Mouse (Mus musculus): ENCODE measurements around the gene Fmnl3. TPM values are rescaled to one million over a fixed set of nuclear protein-coding genes. Genes with fewer than 3 reads are reported as not detected.

The Fmnl3 gene
- 14.3 and 15.3 TPM in 2 replicates for polyA plus RNA-seq (2012; rRNA removed)

GRCm38 (mm10) chr15:99370259-99370691 lies at the start of gene Fmnl3:
TSS of gene Fmnl3 (minus strand) at chr15:99370482.
- TF ChIP-seq CTCF (IDR thresholded peaks at IDR 0.05; ENCODE audit: control insufficient read depth, insufficient read depth, insufficient replicate concordance, low read depth, low read length) = peak; percentile 61
- TF ChIP-seq POLR2A (IDR thresholded peaks at IDR 0.05; ENCODE audit: control insufficient read depth, low read depth, low read length) = peak; percentile 75; the same call in 1 of the 2 replicates
- peak within 1 kb of the TSS; percentile 85 for H3K4me3 ChIP-seq (ENCODE audit: control insufficient read depth, low read depth, low read length)
- no peaks in the 10 kb centered on the region for H3K36me3 ChIP-seq (ENCODE audit: control insufficient read depth, insufficient read depth, low read length)
- peak within 1 kb of the TSS; percentile 62 for H3K27ac ChIP-seq (ENCODE audit: control insufficient read depth, insufficient read depth, low read depth, low read length)
- peaks cover 11% of the 10 kb centered on the region for H3K4me1 ChIP-seq (ENCODE audit: control insufficient read depth, insufficient read depth, low read length)
- H3K27me3 ChIP-seq (ENCODE audit: control insufficient read depth, insufficient read depth, low read length) = no peaks in the 10 kb centered on the region

DNA sequence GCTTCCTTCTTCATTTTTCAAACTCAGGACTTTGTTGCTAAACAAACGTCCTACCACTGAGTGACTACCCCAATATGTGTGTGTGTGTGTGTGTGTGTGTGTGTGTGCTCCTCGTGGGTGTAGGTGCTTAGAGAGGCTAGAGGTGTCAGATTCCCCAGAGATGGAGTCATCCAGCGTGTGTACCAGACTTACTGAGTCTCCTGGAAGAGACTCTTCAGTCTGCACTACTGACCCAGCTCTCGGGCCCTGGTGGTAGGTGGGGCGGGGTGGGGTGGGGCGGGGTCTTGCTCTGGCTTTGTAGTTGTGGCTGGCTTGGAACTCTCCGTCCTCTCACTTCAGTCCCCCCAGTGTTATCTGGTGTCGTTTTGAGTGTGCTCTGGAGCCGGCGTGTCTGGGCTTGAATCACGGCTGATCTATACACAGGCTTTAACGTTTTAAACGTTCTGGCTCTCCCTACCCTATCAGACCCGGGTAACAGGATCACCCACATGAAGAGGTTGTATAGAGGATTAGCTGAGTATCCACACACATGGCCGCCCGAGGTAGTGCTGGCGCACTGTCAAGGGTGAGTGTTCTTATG lies 47.5 kb upstream of the Fmnl3 start:
- TF ChIP-seq CTCF (IDR thresholded peaks at IDR 0.05; ENCODE audit: control insufficient read depth, insufficient read depth, insufficient replicate concordance, low read depth, low read length) (no peak), POLR2A (IDR thresholded peaks at IDR 0.05; ENCODE audit: control insufficient read depth, low read depth, low read length) (no peak)
- Histone ChIP-seq H3K27ac (ENCODE audit: control insufficient read depth, insufficient read depth, low read depth, low read length) (no peak overlapping the region), H3K4me3 (ENCODE audit: control insufficient read depth, low read depth, low read length) (no peak overlapping the region; the same call in 1 of the 2 replicates), H3K27me3 (ENCODE audit: control insufficient read depth, insufficient read depth, low read length) (no peaks in the 10 kb centered on the region), H3K36me3 (ENCODE audit: control insufficient read depth, insufficient read depth, low read length) (no peaks in the 10 kb centered on the region), H3K4me1 (ENCODE audit: control insufficient read depth, insufficient read depth, low read length) (peaks cover 19% of the 10 kb centered on the region)

GRCm38 (mm10) chr15:99416957-99417356 lies 46.7 kb upstream of the Fmnl3 start:
- Histone ChIP-seq H3K27me3 (ENCODE audit: control insufficient read depth, insufficient read depth, low read length) (no peaks in the 10 kb centered on the region), H3K27ac (ENCODE audit: control insufficient read depth, insufficient read depth, low read depth, low read length) (no peak overlapping the region), H3K36me3 (ENCODE audit: control insufficient read depth, insufficient read depth, low read length) (no peaks in the 10 kb centered on the region), H3K4me1 (ENCODE audit: control insufficient read depth, insufficient read depth, low read length) (peaks cover 20% of the 10 kb centered on the region), H3K4me3 (ENCODE audit: control insufficient read depth, low read depth, low read length) (no peak overlapping the region)
- TF ChIP-seq POLR2A (IDR thresholded peaks at IDR 0.05; ENCODE audit: control insufficient read depth, low read depth, low read length) = no peak
- no peak for TF ChIP-seq CTCF (IDR thresholded peaks at IDR 0.05; ENCODE audit: control insufficient read depth, insufficient read depth, insufficient replicate concordance, low read depth, low read length)

- TF ChIP-seq CTCF (IDR thresholded peaks at IDR 0.05; ENCODE audit: control insufficient read depth, insufficient read depth, insufficient replicate concordance, low read depth, low read length) = peak; percentile 99
- TF ChIP-seq POLR2A (IDR thresholded peaks at IDR 0.05; ENCODE audit: control insufficient read depth, low read depth, low read length) = no peak
- H3K27ac ChIP-seq (ENCODE audit: control insufficient read depth, insufficient read depth, low read depth, low read length) = no peak overlapping the region
Observed at GRCm38 (mm10) chr15:99416348-99416882, 46.1 kb upstream of the Fmnl3 start.

GRCm38 (mm10) chr15:99415793-99416192 lies 45.5 kb upstream of the Fmnl3 start:
- Histone ChIP-seq H3K4me3 (ENCODE audit: control insufficient read depth, low read depth, low read length) (no peak overlapping the region), H3K27me3 (ENCODE audit: control insufficient read depth, insufficient read depth, low read length) (no peaks in the 10 kb centered on the region), H3K27ac (ENCODE audit: control insufficient read depth, insufficient read depth, low read depth, low read length) (no peak overlapping the region), H3K4me1 (ENCODE audit: control insufficient read depth, insufficient read depth, low read length) (peaks cover 18% of the 10 kb centered on the region), H3K36me3 (ENCODE audit: control insufficient read depth, insufficient read depth, low read length) (no peaks in the 10 kb centered on the region)
- TF ChIP-seq CTCF (IDR thresholded peaks at IDR 0.05; ENCODE audit: control insufficient read depth, insufficient read depth, insufficient replicate concordance, low read depth, low read length) (peak; percentile 9; the same call in 1 of the 2 replicates), POLR2A (IDR thresholded peaks at IDR 0.05; ENCODE audit: control insufficient read depth, low read depth, low read length) (no peak)

More at GRCm38 (mm10) chr15:99416348-99416882, 46.1 kb upstream of the Fmnl3 start:
- no peaks in the 10 kb centered on the region for H3K27me3 ChIP-seq (ENCODE audit: control insufficient read depth, insufficient read depth, low read length)
- H3K4me3 ChIP-seq (ENCODE audit: control insufficient read depth, low read depth, low read length) = peak overlapping the region; percentile 36
- H3K36me3 ChIP-seq (ENCODE audit: control insufficient read depth, insufficient read depth, low read length) = no peaks in the 10 kb centered on the region
- H3K4me1 ChIP-seq (ENCODE audit: control insufficient read depth, insufficient read depth, low read length) = peaks cover 21% of the 10 kb centered on the region

DNA sequence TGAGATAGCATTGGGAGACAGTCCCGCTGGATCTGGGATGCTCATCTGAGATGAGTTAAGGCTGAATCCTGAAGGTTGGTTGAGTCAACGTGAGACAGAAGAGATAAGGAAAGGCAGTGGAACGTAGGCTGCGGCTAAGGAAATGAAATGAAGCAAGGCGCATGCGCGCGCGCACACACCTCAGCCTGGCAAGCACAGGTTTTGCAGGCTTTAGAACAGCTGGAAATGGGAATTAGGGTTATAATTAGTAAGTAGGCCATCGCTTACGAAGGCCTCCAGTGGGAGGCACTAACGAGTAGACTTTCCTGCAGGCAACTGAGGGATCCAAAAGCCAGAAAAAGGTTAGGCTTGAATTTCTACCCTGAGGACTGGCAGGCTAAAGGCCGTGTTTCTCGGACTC lies 41.5 kb upstream of the Fmnl3 start:
- no peaks in the 10 kb centered on the region for H3K27me3 ChIP-seq (ENCODE audit: control insufficient read depth, insufficient read depth, low read length)

DNA sequence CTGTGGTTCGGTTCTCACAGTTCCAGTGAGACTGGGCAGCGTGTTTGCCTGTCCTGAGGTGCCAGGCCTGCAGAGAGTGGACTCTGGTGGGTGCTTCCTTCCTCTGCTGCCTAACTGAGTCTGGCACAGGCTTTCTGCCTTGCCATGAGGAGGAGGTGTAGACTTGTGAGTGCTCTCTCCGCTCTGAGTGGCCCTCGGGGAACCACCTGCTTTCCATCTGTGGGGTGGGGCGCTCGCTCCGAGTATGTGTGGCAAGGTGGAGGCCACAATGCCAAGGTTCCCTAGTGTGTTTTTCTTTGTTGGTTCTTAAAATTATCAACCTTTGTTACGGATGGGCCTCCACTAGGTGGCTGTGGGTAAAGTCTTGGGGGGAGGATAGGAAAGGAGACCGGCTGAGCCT lies 38.6 kb upstream of the Fmnl3 start:
- no peak overlapping the region for H3K27ac ChIP-seq (ENCODE audit: control insufficient read depth, insufficient read depth, low read depth, low read length)
- H3K4me1 ChIP-seq (ENCODE audit: control insufficient read depth, insufficient read depth, low read length) = peaks cover 8% of the 10 kb centered on the region
- H3K4me3 ChIP-seq (ENCODE audit: control insufficient read depth, low read depth, low read length) = no peak overlapping the region
- no peak for TF ChIP-seq CTCF (IDR thresholded peaks at IDR 0.05; ENCODE audit: control insufficient read depth, insufficient read depth, insufficient replicate concordance, low read depth, low read length)
- TF ChIP-seq POLR2A (IDR thresholded peaks at IDR 0.05; ENCODE audit: control insufficient read depth, low read depth, low read length) = no peak
- no peaks in the 10 kb centered on the region for H3K27me3 ChIP-seq (ENCODE audit: control insufficient read depth, insufficient read depth, low read length)
- peaks cover 4% of the 10 kb centered on the region for H3K36me3 ChIP-seq (ENCODE audit: control insufficient read depth, insufficient read depth, low read length)

More for the DNA sequence above, 41.5 kb upstream of the Fmnl3 start:
- H3K4me3 ChIP-seq (ENCODE audit: control insufficient read depth, low read depth, low read length) = peak overlapping the region; percentile 15; the same call in 1 of the 2 replicates
- TF ChIP-seq POLR2A (IDR thresholded peaks at IDR 0.05; ENCODE audit: control insufficient read depth, low read depth, low read length) = no peak
- no peak for TF ChIP-seq CTCF (IDR thresholded peaks at IDR 0.05; ENCODE audit: control insufficient read depth, insufficient read depth, insufficient replicate concordance, low read depth, low read length)
- H3K4me1 ChIP-seq (ENCODE audit: control insufficient read depth, insufficient read depth, low read length) = peaks cover 12% of the 10 kb centered on the region
- peaks cover 2% of the 10 kb centered on the region; the same call in 1 of the 2 replicates for H3K36me3 ChIP-seq (ENCODE audit: control insufficient read depth, insufficient read depth, low read length)
- H3K27ac ChIP-seq (ENCODE audit: control insufficient read depth, insufficient read depth, low read depth, low read length) = no peak overlapping the region

Measured in testis, adult 2 months (tissue).